Mouse (Mus musculus) brain, embryonic 14.5 days (tissue): ENCODE results near the gene Vsig10.

Source experiments
- CTCF ChIP-seq: fragments of 200-500 bp; IDR thresholded peaks from 2 replicates; pipeline ENCODE4 v1.5.1; 2012; ENCODE audit warnings: inconsistent platforms, mild to moderate bottlenecking, moderate library complexity, borderline replicate concordance; ENCODE audit not compliant: insufficient read depth, insufficient read length; ENCODE audit errors: extremely low read depth
- POLR2A ChIP-seq: fragments of 200-500 bp; IDR thresholded peaks from 2 replicates; pipeline ENCODE4 v1.6.1; 2012; ENCODE audit warnings: mild to moderate bottlenecking, inconsistent platforms, borderline replicate concordance; ENCODE audit not compliant: poor library complexity, insufficient read depth, insufficient read length, severe bottlenecking; ENCODE audit errors: extremely low read depth

- TF ChIP-seq CTCF (peak; percentile 60; the same call in 1 of the 2 replicates), POLR2A (no peak)
These were observed 13.9 kb upstream of the Vsig10 start for GRCm38 (mm10) chr5:117304947-117305346.
